Mouse (Mus musculus): ENCODE measurements around the gene Ccnjl. TPM values are rescaled to one million over a fixed set of nuclear protein-coding genes. Genes with fewer than 3 reads are reported as not detected.

Ccnjl gene
- total RNA-seq, 2 experiments from 2014 or later, result 1.3 to 1.6 TPM

- peak; percentile 57 to 63 for DNase-seq
Observed at GRCm38 (mm10) chr11:43626300-43626926, 97.8 kb downstream of the Ccnjl start.

GRCm38 (mm10) chr11:43626927-43627645 is 98.5 kb downstream of the Ccnjl start:
- peak in 1 of 2 experiments; percentile 10 for DNase-seq

GRCm38 (mm10) chr11:43631645-43632044 is 103.1 kb downstream of the Ccnjl start:
- no peak for DNase-seq

- peak; percentile 20 to 33 for DNase-seq
Observed at GRCm38 (mm10) chr11:43632566-43632965, 104.0 kb downstream of the Ccnjl start.

- no peak for DNase-seq
Observed at GRCm38 (mm10) chr11:43633165-43633564, 104.6 kb downstream of the Ccnjl start.

GRCm38 (mm10) chr11:43633658-43634401 is 105.2 kb downstream of the Ccnjl start:
- DNase-seq, result peak; percentile 76 to 86

Other genes starting within 250 kb of the Ccnjl start
- 10 to 100 TPM; 85.4 to 89.1 TPM for gene Pttg1, start 102.5 kb upstream of the Ccnjl start, total RNA-seq (2021)
- gene Slu7, start 95.0 kb upstream of the Ccnjl start, total RNA-seq (2021), result 10 to 100 TPM; 30.2 to 34.6 TPM
- 1 to 10 TPM; 3.8 to 4.2 TPM for gene C1qtnf2, start 54.5 kb upstream of the Ccnjl start, total RNA-seq (2021)
- under 1 TPM; 0.20 to 0.36 TPM for gene 4933415A04Rik, start 58.3 kb downstream of the Ccnjl start, total RNA-seq (2021)
- gene Fabp6, start 72.8 kb downstream of the Ccnjl start, total RNA-seq (2021), result not detected
- gene Pwwp2a, start 153.2 kb downstream of the Ccnjl start, total RNA-seq (2021), result 10 to 100 TPM; 14.9 to 16.4 TPM
- gene Ttc1, start 219.2 kb downstream of the Ccnjl start, total RNA-seq (2021), result 10 to 100 TPM; 52.1 to 59.8 TPM

All from heart, adult 18-20 months (tissue).